Mouse (Mus musculus): Measurements from ENCODE around the gene Map2k6.
A peak's percentile ranks its signal among the peaks of the same experiment; 100 is the strongest.

Gene Map2k6

GRCm38 (mm10) chr11:110453445-110454154 lies 54.7 kb downstream of the Map2k6 start:
- DNase-seq, result no peak

- DNase-seq, result no peak
Measured at GRCm38 (mm10) chr11:110457441-110457912, 58.6 kb downstream of the Map2k6 start.

GRCm38 (mm10) chr11:110460480-110460879 lies 61.6 kb downstream of the Map2k6 start:
- no peak for DNase-seq

GRCm38 (mm10) chr11:110461560-110462331 lies 62.8 kb downstream of the Map2k6 start:
- DNase-seq, result no peak

DNA sequence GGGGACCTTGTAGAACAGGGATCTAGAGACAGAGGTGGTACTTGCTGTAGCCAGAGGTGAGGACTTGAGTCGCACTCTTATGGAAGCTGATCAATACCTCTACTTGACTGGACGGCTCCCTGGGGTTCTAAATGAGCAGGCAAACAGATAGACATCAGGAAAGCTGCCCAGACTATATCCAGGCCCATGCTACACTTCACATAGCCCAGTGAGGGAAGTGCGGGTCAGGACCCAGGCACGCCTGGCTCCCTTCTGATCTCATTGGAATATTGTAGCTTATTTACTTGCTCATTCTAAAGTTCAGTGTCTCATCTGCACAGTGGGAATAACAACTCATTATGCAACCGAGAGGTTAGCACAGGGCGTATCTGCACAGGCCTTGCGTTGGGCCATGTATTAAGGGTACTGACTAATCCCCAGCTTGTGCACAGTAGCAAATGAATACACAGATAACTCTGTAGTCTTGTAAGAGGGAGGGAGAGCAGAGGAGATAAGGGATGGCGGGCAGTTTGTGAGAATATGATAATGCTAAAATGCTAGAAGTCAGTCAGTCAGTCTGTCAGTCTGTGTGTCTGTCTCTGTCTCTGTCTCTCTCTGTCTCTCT lies 64.2 kb downstream of the Map2k6 start:
- no peak for DNase-seq

- DNase-seq, result no peak
Measured at GRCm38 (mm10) chr11:110463801-110464200, 64.9 kb downstream of the Map2k6 start.

GRCm38 (mm10) chr11:110469054-110469453 lies 70.1 kb downstream of the Map2k6 start:
- DNase-seq, result no peak

GRCm38 (mm10) chr11:110470561-110471273 lies 71.8 kb downstream of the Map2k6 start:
- DNase-seq, result no peak

GRCm38 (mm10) chr11:110471362-110471761 lies 72.4 kb downstream of the Map2k6 start:
- no peak for DNase-seq

DNA sequence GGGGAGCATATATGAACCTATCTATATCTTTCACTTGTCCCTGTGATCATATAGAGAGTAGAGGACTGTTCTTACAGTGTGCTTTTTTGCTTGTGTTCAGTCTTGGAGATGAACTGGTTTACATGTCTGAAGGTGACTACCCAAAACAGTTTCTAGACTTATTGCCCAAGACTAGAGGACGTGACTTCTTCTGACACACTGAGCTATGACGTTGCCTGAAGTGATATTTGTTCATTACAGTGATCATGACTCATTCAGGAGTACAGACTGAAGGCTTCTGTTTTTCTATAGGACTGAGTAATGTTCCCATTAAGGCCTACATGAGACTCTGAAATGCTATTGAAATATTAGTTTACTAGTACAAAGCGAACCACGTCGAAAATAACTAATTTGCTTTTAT lies 73.2 kb downstream of the Map2k6 start:
- DNase-seq, result no peak

GRCm38 (mm10) chr11:110473495-110473894 lies 74.6 kb downstream of the Map2k6 start:
- no peak for DNase-seq

DNA sequence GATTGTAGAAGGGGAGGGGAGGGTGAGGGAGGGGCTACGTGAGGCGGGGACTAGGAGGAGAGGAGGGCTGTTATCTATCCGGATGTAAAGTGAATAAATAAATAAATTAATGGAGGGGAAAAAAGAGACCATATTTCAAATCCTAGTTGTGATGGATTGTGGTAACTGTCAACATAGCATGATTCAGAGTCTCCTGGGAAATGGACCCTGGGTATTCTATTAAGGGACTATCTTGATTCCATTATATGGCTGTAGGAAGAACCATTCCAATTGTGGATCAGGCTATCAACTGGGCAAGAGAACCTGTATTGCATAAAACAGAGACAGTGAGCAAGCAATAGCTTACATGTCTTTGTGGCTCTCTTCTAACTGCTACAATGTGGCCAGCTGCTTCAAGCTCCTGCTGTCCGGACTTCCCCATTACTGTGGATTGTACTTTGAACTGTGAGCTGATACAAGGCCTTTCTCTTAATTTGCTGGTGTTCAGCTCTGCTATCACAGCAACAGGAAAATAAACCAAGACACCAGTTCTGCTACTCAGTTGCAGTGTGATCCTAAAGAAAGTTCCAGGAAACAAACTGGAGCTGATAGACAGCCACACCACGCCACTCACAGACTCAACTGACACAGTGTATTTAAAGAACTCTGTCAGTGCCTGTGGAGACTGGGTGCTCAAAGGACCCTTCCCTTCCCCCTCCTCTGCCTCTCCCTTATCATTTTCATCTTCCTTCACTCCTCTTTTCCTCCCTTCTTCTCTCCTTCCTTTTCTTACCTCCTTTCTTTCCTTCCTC lies 77.6 kb downstream of the Map2k6 start:
- no peak for DNase-seq

GRCm38 (mm10) chr11:110477961-110478869 lies 79.3 kb downstream of the Map2k6 start:
- DNase-seq, result peak; percentile 49 to 59

DNA sequence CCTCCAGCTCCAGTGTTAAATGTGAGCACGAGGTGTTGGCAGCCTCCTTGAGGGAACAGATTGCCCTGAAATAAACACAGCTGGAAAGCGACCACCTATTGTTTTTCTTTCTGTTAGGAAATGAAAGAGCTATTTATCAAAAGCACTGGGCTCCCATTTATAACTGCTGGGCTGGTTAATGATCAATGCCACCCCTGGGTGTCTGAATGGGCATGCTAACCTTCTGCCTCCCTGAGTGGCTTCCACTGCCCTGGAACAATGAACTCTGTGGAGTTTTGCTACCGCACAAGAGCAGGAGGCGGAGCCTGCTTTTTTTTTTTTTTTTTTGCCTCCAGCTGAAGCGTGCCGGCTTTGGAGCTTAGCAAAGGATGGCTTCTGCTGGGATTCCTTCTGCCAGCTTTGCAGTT lies 80.1 kb downstream of the Map2k6 start:
- DNase-seq, result peak; percentile 25 to 38

- DNase-seq, result peak in 1 of 2 experiments; percentile 13
Measured at GRCm38 (mm10) chr11:110481406-110481805, 82.5 kb downstream of the Map2k6 start.

- DNase-seq, result no peak
Measured at GRCm38 (mm10) chr11:110482176-110482575, 83.3 kb downstream of the Map2k6 start.

DNA sequence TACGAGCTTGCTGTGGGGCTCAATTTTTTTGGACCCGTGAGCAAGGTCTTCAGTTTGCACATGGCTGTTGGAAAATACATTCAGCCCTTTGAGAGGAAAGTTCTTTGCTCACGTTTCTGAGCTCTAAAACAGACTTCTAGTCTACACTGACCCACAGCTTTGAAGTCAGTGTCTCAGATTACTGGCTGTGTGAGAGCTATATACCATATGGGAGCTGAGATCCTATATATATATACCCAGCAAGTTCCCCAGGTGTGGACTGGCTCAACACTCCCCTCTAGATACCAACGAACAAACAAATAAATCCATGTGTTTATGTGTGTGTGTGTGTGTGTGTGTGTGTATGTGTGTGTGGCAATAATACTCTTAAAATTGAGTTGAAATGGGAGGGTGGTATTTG lies 83.7 kb downstream of the Map2k6 start:
- DNase-seq, result no peak

DNA sequence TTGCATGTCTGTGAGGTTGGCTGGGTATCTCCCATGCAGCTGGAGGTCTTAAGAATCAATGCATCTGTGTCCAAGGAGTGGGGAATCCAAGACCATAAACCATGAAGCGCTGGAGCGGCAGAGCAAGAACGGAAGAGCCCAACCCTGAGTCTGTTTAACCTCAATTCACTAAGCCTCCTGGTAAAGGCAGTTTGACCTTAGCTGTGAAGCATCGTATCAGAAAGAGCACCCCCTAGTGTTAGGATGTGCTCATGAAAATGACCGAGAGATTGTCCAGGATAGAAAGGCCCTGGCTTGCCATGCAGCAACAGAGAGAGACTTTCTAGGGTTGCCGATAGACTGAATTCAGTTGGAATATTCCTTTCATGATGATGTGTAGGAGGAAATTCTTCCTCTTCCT lies 84.2 kb downstream of the Map2k6 start:
- DNase-seq, result peak; percentile 21 to 34

DNA sequence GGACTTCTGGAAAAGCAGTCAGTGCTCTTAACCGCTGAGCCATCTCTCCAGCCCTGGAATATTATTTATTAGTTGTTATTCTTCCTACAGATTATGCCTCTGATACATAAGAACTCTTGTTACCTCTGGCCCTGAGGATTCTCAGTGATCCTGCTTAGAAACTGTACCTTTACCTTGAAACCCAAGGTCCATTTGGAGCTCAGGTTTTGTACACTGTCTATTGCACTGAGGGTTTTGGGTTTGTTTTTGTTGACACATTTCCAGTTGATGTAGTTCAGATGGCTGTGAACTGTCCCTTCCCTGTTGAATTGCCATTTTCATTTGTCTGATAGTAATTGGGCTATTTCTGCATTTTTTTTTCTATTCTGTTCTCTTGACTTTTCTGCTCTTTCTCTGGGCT lies 85.5 kb downstream of the Map2k6 start:
- no peak for DNase-seq

DNA sequence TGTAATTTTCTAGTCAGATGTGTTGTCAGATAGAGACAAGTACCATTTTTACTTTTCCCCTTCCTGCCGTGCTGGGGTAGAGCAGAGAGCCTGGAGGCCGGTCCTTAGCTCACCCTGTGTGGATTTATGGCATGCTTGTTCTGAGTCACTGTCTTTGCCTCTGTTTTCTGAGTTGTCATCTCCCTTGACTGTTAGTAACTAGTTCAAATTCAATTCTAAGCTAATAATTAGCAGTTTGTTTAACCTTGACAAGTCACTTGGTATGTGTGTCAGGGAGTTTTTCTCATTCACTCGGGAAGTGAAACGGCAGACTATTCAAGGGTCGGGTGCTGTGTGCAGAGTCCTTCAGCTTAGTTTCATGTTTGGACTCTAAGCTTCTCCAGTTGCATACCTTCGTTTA lies 86.2 kb downstream of the Map2k6 start:
- DNase-seq, result no peak

DNA sequence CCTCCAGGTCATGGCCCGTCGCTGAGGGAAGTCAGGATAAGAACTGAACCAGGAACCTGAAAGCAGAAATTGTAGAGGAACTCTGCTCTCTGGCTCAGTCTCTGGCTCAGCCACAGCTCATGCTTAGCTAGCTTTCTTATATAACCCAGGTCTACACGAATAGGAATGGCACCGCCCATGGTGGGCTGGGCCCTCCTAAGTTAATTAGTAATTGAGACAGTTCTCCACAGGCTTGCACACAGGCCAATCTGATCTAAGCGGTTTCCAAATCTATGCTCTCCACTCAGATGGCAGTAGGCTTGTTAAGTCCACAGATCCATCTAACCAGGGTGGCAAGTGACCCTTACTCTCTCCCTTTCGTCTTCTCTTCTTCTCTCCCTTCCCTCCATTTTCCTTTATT lies 88.9 kb downstream of the Map2k6 start:
- DNase-seq, result no peak
